Mouse (Mus musculus) layer of hippocampus, adult 9-11 months (tissue): ENCODE results near the gene Rbfox1.

Experiments
- DNase-seq: peaks from one replicate; pipeline ENCODE4 v3.0.0; 2022

Rbfox1 gene

DNA sequence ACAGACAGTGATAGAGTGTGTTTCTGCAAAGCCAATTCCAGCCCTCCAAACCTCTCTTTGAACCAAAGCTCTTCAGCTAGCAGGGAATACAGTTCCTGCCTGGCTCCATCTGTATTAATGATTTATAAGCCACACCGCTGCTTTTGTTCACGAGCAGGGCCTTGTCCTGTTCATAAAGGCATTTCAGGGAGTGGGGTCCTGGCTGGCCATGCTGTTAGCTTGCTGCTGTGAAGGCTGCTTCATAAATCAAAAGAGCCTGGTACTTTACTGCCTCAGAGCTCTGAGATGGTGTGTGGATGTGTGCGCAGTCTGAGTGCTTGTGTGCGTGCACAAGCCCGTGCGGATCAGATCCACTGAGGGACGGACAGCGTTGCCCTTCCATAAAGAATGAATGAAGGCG lies 1165.8 kb downstream of the Rbfox1 start:
- no peak for DNase-seq

DNA sequence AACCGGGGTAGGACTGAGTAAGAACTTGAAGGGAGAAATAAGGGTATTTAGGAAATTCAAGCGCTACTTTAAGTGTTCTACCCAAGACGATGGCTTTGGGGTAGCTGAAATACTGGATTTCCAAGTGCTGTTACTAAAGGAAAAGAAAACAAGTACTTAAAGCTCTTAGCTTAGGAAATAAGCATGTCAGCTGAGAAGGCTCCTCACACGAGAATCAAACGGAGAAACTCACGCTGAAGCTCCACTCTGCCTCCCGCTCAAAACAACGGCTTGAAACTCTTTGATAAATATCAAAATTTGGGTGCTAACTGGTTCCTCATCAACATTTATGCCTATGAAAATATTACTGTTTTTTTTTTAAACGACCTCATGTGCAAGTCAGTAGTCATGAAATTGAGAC lies 1166.8 kb downstream of the Rbfox1 start:
- no peak for DNase-seq

DNA sequence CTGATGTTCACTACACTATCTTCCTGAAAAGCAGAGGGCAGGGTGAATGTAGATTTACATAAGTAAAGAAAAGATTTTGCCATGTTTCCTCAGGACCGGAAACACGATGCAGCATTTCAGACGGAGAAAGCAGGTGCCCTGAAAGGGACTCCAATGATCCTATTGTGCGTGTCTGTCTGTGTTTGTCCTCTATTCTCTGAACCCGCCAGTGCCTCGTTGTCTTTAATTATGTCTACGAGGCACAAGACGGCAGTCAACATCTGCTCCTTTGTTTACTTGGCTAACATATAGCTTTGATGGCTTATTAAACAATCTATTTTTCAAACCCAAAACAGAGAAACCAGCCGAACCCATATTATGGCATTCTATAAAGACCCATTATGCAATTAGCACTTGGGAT lies 1167.3 kb downstream of the Rbfox1 start:
- no peak for DNase-seq

DNA sequence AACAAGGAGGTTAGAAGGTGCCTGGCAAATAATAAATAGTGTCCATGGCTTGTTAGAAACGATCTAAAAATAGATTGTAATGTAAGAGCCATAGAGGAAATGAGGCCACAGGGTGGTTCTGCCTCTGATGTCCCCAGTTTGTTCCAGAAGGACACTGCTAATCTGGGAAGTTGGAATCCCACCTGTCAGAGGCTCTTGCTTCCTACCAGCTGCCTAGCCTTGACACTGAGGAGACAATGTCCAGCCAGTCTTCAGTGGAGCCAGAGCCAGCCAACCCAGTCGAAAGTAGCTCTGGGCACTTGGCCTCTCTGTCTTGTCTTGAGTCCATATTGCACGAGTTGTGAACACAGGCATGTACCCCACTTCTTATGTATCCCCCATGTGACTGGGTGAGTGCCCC lies 1172.6 kb downstream of the Rbfox1 start:
- no peak for DNase-seq

DNA sequence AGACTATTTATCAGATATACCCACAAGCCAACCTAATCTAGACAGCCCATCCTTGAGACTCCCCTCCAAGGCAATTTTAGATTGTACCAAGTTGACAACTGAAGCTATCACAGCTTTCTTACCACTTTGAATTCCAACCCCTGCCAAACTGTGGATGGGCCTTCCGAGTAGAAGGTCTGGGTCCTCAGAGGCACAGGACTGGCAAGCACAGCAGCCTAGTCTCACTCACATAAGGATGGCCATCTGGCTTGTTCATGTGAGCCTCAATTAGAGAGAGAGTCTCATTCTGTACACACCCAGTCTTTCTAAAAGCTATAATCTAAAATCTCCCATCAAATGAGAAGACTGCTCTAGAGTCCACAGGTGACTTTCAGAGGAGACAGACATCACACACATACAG lies 1173.4 kb downstream of the Rbfox1 start:
- peak; percentile 64 for DNase-seq

DNA sequence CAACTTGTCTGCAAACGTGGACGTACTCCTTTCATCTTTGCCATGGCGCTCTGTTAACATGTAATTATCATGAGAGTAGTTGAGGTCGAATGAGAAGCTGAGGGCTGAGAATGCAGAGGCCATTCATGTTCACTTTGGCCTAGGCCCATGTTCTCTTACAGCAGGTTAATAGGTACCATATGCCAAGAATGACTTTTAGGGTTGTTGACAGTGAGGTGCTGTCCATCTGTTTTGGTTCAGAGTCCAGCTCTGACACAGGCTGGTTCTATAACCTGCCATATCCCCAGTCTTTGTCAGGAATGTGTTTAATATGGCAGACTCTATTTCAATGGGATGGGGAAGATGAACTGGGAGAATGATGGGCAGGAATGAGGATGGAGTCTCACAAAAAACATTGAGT lies 1174.4 kb downstream of the Rbfox1 start:
- no peak for DNase-seq

DNA sequence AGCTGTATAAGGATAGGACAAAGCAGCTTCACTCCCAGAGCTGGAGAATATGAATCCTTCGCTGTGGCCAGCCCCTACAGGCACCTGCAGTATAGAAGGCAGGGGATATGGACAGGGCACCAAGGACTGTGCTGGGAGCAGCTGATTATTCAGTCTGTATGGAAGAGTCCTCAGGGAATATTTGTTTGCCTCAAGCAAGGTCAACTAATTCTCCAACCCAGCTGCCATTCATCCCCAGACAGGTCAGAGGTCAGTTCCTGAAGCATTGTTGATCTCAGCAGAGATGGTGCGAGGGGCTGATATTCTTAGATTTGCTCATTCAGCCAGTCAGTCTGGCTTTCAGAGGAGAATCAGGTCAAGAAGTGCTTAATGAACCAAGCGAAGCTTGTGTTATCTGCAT lies 1175.7 kb downstream of the Rbfox1 start:
- DNase-seq, result no peak

DNA sequence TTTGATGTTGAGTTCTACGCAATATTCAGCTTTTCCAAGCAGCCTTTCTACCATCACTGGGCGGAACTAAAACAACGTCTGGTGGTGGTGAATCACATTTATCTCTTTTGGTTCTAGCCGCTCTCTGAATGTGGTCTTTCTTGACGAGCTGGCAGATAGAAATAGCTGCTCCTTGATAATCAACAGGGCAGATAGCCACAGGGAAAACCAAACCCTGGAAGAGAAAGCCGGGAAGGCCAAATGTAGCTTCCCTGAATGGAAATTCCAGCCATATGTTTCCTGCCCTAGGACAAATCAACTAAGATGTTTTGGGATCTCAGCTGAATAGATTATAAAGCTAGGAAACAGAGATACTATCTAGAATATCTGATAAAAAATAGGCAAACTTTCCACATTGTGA lies 1177.4 kb downstream of the Rbfox1 start:
- no peak for DNase-seq

DNA sequence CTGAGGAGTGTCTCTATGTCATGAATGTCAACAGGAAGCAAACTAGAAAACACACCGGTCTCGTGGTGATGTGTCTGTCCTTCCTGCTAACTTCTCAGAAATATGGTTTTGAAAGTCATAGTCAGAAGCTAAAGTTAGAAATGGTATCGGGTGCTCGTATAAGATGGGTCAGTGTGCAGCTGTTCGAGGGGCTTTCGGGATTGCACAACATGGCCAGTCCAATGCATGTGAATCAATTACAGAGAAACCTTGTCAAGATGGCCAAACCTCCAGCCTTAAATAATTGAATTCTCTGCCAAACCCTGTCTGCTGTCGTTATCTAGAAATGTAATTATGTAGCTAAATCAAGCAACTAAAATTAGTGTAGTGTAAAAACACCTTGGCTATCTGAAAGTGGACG lies 1182.0 kb downstream of the Rbfox1 start:
- no peak for DNase-seq

DNA sequence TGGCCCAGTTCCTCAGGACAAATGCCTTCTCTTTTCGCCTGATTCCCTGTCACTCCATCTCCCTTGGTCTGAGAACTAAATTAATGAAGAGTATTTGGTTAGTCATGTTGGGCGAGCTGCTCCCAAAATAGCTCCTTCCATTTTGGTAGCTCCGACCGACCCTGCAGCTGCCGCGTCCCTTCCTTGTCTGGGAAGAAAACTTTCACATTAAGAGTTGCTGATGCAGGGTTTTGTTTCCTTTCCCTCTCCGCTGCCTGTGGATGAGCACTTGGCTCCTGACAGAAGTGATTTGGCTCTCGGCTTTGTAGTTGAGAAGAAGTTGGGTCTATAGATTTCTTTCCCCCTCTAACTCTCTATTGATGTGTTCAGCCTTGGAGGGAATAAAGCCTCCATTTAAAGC lies 1184.4 kb downstream of the Rbfox1 start:
- DNase-seq, result no peak

DNA sequence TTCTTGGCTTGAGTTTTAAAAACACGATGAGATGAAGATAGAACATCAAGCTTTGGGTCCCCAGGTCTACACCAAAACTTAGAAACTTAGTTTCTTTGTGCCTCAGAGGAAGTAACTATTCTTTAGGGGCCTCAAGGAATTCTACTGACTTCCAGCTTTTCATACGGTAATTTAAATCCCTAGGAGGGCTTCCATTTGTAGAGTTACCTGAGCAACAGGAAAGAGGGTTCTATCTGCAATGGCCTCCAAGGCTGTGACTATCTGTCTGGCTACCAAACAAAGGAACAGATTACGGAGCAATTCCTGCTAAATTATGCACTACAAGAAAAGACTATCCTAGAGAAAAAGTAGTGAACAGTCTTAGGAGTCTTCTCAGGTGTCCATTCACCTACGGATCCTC lies 1189.6 kb downstream of the Rbfox1 start:
- DNase-seq, result no peak

DNA sequence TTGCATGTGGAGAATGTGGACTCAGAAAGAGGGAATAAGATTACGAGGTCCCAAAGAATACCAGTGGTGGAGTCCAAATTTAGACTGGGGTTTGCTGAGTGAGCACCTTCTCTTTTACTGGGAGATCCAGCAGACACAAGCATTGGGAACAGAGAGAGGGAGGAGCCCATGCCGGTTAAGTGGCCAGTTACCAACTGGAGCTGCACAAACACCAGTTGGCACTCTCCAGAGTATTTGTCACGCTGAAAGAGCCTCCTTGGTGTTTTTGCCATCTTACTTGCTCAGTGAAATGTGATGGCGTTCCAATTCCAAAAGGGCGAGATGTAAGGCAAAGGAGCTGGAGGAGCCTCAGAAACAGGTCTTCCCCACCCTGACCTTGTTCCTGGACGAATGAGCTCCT lies 1190.6 kb downstream of the Rbfox1 start:
- no peak for DNase-seq

DNA sequence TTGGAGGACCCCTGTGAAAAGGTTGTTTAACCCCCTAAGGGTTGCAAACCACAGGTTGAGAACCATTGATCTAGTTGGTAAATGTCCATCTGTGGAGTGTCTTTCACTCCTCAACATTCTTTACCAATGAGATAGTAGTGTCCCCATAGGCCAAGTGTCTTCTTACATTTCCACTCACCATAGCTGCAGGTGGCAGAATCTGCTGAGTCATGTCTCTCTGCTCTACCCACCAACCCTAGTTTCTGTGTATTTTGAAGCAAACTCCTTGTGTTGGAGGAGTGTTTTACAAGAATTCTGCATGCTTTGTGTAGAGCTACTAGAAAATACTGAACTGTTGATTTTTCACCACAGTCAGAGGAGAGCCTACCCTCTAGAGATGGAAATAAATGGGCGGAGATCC lies 1191.2 kb downstream of the Rbfox1 start:
- no peak for DNase-seq

DNA sequence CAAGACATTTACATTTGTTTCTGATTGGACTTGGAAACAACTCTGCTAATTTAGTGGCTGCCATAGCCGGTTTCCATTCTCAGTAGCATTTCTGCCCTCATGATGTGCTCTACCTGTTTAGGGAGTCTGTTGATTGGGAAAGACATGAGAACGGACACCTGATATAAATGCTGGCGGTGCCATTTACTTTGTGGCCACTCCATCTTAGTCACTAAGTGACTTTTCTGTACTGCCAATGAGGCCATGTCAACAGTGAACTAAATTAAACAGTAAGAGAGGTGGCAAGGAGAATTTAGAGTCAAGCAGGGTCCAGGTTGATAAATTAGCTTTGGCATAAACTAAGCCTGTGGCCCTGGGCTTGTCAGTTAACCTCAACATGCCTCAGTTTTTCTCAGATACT lies 1191.6 kb downstream of the Rbfox1 start:
- DNase-seq, result no peak

DNA sequence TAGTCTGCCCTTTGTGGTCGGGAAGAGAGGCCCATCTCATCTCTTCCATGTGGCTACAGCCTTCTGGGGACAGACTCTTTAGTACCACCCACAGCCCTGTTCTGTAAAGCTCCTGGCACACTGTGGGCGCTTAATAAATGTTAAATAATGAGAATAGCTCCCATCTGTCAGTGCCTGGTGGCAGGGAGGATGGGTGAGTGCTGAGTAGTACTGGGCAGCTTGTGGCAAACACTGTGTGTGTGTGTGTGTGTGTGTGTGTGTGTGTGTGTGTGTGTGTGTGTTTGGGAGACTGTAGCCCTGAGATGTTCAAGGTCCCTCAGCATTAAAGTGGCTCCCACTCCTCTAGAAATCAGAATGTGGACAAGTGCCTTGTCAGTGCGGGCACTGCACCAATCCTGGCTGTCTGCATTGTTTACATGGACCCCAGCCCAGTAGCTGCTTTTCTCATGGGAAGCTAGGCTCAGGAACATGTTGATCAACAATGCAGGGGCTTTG lies 1196.0 kb downstream of the Rbfox1 start:
- DNase-seq, result peak; percentile 90

DNA sequence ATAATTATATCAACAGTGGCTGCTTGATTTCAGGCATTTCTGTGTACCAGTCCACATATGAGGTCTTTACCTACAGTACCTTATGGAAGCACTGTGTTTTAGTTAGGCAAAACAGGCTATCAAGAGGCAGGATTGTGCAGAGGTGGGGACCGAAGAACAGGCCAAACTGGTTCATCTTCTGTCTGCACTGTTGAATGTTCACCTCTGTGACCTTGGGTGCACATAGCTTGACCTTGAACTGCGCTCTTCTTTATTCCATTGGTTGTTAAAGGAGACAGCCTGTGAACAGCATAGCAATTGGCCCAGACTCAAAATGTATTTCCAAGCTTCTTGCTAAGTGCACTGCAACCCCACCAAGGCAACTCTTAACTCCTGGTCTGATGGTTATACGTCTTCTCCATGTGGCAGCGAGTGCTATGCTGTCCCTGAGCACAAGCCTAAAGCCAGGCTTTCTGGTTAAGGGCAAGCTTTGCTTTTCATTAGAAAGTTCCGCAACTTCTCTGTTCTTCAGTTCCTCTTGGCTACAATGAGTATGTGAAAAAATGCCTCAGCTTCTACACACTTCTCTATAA lies 1196.6 kb downstream of the Rbfox1 start:
- no peak for DNase-seq

DNA sequence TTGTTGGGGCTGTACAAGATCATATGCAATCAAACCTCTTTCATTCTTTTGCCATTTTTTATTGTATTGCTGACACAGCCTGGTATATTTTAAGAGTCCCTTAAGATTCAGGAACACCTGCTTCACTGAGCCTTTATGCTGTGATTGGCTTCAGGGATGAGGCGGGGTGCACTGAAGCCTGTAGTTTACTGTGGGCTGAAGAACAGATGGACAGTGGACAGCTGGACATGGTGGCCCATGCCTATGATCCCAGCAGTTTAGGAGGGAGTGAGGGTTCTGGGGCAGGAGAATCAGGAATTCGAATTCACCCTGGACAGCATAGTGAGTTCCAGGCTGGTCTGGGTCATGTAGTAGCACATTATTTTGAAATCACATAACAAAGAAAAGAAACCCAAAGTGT lies 1198.8 kb downstream of the Rbfox1 start:
- DNase-seq, result no peak

DNA sequence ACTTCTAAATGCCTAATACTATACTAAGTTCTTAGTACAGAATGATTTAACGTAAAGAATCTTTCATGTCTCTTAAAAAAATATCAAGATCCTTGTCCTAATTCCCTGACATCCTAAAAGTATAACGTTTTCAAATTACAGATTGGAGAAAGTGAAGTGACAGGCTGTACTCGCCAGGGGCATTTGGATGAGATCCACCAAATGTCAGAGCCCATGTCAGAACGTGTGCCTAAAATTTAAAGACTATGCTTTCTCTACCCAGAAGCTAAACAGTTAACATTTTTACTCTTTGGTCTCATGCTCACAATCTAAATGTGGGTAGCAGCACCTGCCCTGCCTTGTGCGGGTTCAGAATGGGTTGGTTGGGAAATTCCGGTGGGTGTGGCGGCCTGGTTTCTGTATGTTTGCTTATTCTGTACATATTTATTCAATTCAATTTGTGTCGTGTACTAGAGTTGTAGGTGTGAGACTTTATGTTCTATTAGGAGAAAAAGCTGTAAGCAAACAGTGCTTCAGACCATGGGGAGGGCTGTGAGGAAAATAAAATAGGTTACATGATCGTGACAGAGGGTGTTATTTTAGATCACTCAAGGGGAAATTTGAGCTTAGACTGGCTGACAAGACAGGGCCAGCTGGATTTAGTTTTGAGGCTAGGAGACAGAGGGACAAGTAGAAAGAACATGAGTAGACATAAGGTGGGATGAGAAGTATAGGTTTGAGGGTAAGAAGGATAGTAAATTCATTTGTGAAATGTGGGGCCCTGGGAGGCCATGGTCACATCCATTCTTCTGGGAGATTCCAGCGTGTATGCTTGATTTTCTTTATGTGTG lies 1203.7 kb downstream of the Rbfox1 start:
- DNase-seq, result no peak

DNA sequence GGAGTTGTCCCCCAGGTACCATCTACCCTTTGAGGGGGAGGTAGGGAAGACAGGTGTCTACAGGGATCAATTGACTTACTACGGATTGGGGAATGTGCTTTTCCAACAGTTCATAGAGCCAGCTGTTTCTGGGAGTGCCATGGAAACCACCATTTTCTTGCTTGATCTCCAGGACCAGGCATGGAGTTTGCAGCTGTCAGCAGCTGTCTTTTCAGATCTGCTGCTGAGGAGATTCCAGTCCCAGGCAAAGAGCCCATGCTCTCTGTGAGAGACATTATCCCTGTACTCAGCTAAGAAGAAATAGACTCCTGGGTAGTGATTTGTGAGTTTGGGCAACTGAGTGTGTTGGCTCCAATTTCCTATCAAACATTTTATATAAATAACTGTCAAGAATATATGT lies 1204.3 kb downstream of the Rbfox1 start:
- DNase-seq, result no peak

DNA sequence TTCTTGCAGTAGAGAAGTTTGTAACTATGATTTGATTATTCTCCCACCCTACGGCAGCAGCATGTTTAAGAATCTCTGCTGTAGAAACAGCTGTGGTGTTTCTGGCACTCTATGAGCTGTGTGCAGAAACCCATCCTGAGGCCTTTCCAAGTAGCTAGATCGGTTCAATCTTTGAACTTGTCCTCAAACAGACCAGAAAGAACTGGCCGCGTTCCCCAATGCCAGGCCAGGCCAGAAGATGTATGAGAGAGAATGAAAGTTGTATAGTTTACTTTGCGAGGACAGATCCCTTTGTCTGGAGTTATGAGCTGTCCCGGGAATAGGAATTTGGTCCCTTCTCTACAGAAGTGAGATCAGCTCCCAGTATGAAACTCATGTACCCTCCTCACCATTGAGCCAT lies 1205.0 kb downstream of the Rbfox1 start:
- no peak for DNase-seq

DNA sequence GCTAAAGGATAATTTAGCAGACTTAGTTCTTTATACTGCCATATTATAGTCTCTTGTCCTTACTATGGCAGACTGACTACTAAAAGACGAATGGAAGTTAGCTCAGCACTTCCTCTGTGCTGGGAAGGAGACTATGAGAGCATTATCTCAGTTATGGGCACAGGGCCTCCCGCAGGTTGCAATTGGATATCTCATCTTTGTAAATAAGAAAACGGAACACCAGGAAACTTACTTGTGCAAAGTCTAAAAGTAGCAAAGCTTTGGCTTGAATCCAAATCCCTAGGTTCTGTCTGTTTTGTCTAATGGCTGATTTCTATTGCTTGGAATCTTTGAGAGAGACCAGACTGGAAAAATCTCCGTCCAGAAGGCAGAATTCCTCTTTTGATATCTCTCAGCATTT lies 1207.7 kb downstream of the Rbfox1 start:
- no peak for DNase-seq

DNA sequence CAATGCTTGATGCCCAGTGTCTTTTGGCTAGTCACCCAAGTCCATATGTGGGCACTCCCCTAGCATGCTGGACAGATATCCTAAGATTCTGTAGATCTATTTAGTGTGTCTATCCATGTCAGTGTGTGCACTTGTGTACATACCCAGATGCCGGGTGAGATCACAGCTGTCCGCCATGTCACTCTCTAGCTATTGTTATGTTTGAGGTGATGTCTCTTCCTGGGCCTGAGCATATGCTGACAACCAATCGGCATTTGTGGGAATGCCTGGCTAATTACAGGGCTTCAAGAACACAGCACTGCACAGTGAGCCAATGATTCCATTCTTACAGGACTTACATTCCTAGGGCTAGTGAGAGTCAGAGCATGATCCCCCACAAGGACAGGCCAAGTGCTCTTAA lies 1208.5 kb downstream of the Rbfox1 start:
- DNase-seq, result no peak

DNA sequence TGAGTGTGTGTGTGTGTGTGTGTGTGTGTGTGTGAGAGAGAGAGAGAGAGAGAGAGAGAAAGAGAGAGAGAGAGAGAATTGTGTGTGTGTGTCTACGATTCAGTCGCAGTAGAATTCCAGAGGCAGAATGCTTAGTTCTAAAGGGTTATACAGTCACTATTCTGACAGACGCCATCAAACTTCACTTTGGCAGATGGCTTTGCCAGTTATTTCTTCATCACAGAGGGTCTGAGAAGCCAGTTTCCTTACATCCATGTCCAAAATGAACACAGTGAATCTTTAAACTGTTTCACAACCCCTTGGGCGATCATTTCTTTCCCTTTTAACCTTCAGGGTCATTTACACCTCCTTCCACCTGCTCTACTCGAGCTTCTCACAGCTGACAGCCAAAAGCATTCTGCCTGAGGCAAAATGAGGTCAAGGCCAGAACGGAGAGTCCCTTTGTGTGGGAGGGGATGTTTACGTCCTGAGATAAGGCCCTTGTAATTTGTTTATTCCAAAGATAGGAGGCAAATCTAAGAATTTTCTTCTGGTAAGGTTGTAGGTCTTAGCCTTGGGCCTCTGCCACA lies 1209.1 kb downstream of the Rbfox1 start:
- no peak for DNase-seq

DNA sequence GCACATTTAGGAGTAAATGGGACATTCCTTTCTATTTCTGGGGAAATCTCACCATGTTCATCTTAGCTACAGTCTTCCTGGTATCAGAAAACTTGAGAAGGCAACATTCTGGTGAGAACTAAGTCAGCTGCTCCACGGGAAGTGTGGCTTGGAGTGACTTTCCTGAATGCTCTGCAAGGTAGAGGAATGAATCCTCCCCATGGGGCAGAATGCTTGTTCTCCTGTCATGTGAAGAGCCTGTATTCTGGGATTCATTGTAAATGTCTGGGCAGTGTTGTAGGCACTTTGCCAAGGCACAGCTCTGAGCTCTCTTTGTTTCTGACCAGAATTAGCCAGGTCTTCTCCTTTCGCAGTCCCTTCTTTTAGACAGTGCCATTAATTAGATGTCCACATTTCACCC lies 1211.9 kb downstream of the Rbfox1 start:
- DNase-seq, result no peak
